Mouse (Mus musculus) hindbrain, embryonic 12.5 days (tissue): Measurements from ENCODE around the gene Fgd5. TPM values are rescaled to one million over a fixed set of nuclear protein-coding genes. Genes with fewer than 3 reads are reported as not detected.

Experiments
- ATAC-seq: fragments of 200-750 bp; cut with Nextera tagmentation; 2 replicates; pipeline ENCODE4 v1.8.0; 2017; ENCODE audit warnings: moderate TSS enrichment; ENCODE audit not compliant: low FRiP score
- H3K27ac ChIP-seq: fragments of 300-500 bp; sonication (generic); 2 replicates; pipeline ENCODE4 v1.5.1; 2016; ENCODE audit warnings: mild to moderate bottlenecking
- H3K27me3 ChIP-seq: fragments of 300-500 bp; sonication (generic); 2 replicates; pipeline ENCODE4 v1.6.1; 2016; ENCODE audit warnings: mild to moderate bottlenecking
- H3K36me3 ChIP-seq: fragments of 300-500 bp; sonication (generic); 2 replicates; pipeline ENCODE4 v1.6.1; 2016; ENCODE audit warnings: mild to moderate bottlenecking
- H3K4me1 ChIP-seq: fragments of 300-500 bp; sonication (generic); 2 replicates; pipeline ENCODE4 v1.6.1; 2016
- H3K4me2 ChIP-seq: fragments of 300-500 bp; sonication (generic); replicated peaks from 2 replicates; pipeline ENCODE4 v1.6.1; 2016; ENCODE audit warnings: mild to moderate bottlenecking
- H3K4me3 ChIP-seq: fragments of 300-500 bp; sonication (generic); 2 replicates; pipeline ENCODE4 v1.5.1; 2016; ENCODE audit warnings: mild to moderate bottlenecking
- H3K9ac ChIP-seq: fragments of 300-500 bp; sonication (generic); 2 replicates; pipeline ENCODE4 v1.6.1; 2016; ENCODE audit warnings: mild to moderate bottlenecking, moderate library complexity
- H3K9me3 ChIP-seq: fragments of 300-500 bp; sonication (generic); replicated peaks from 2 replicates; pipeline ENCODE4 v1.6.1; 2016; ENCODE audit warnings: mild to moderate bottlenecking
- whole genome bisulfite sequencing: fragments of 180-500 bp; shearing (Covaris S2); methylation state at CpG from one replicate; pipeline ENCODE4 v1.1.7; 2016; 5-methylcytosine and 5-hydroxymethylcytosine counted together
- polyA plus RNA-seq: library from polyadenylated mRNA; unstranded; fragments of >200 nt; fragmentation: Nextera tagmentation; extraction: Ambion mirVana; gene quantifications from 2 replicates; pipeline ENCODE4 v1.2.1, GENCODE M21; 2016

The Fgd5 gene
- polyA plus RNA-seq, 1 experiment from 2014 or later = 13.3 TPM

DNA sequence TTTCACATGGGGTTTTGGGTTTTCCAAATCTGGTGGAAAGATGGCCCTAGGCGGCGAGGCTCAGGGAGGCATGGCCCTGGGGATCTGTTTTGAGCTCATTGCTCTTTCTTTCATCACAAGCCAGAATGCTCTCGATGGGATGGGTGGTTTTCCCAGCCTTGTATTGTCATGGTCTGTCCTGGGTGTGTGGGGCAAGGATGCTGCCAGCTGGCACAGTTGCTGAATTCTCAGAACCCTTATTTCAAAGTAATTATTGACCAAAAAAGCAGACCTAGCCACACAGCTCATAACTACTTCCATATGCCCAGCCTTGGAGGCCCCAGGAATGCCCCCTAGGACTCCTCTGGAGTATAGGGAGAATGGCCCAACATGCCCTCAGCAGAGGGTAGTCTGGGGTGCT is 34.9 kb downstream of the Fgd5 start:
- Histone ChIP-seq H3K36me3 (no peaks in the 10 kb centered on the region), H3K4me2 (no peak overlapping the region), H3K9me3 (no peaks in the 10 kb centered on the region), H3K27ac (no peak overlapping the region), H3K27me3 (no peaks in the 10 kb centered on the region), H3K9ac (no peak overlapping the region), H3K4me3 (no peak overlapping the region), H3K4me1 (peaks cover 9% of the 10 kb centered on the region; the same call in 1 of the 2 replicates)
- 81% methylated on average over 3 of the region's 3 CpGs for WGBS
- ATAC-seq = no peak

DNA sequence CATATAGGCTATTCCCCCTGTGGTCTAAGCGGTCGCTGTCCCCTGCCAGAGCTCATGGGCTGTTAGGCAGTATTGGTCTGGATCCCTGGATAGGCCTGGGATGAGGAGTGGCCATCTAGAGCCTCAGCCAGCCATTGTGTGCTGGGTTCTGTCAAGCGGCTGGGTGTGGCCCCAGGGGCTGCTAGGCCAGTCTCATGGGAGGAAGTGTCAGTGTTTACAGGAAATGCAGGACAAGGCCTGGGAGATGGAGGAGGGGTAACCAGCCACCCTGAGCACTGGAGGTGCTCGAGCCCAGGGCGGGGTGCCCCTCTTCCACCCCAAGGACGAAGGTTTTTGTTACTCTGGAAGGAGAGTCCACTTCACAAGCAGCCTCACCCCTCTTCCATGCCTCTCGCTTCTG is 36.3 kb downstream of the Fgd5 start:
- no peaks in the 10 kb centered on the region for H3K27me3 ChIP-seq
- no peak overlapping the region for H3K9ac ChIP-seq
- ATAC-seq = no peak
- no peaks in the 10 kb centered on the region for H3K9me3 ChIP-seq
- no peak overlapping the region for H3K4me2 ChIP-seq
- H3K36me3 ChIP-seq = no peaks in the 10 kb centered on the region
- no peaks in the 10 kb centered on the region for H3K4me1 ChIP-seq
- H3K4me3 ChIP-seq = no peak overlapping the region
- 81% methylated on average over 7 of the region's 7 CpGs for WGBS
- no peak overlapping the region for H3K27ac ChIP-seq

DNA sequence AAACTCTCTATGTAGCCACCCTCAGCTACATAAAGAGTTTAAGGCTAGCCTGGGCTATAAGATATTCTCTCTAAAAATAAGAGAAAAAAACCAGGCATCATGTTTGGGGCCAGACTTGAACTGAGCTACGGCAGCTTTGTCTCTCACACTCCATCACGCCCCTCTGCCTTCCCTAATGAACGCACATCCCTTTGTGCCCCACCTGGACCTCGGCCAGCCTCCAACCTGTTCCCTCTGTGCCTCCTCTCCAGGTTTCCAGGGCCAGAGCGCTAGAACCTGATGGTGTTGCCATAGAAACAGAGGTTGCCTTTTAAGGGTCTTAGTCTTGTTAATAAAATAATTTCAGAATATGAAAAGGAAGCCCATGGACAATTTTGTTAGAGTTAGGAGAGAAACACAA is 37.2 kb downstream of the Fgd5 start:
- 76% methylated on average over 5 of the region's 5 CpGs for WGBS
- no peak overlapping the region for H3K4me3 ChIP-seq
- no peak for ATAC-seq

DNA sequence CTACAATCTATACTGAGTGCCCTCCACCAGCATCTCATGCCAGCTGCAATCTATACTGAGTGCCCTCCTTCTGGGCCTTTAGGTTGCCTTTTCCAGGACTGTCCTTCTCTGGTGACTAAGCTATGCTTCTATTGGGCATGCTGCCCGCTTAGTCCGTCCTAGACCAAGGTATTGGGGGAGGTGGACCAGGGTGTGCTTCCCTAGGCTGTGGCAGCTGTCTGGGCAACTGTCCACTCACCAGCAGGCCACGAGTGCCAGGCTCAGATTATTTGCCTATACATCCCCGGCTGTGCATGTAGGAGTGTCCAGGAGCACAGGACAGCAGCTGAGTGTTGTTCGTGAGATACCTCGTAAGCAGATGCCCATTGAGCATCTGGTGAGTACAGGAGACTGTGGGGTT is 38.1 kb downstream of the Fgd5 start:
- H3K27me3 ChIP-seq = no peaks in the 10 kb centered on the region
- no peaks in the 10 kb centered on the region for H3K9me3 ChIP-seq
- H3K4me3 ChIP-seq = no peak overlapping the region
- H3K36me3 ChIP-seq = no peaks in the 10 kb centered on the region
- no peak overlapping the region for H3K4me2 ChIP-seq
- ATAC-seq = no peak
- 88% methylated on average over 6 of the region's 6 CpGs for WGBS
- no peak overlapping the region for H3K9ac ChIP-seq
- no peak overlapping the region for H3K27ac ChIP-seq
- no peaks in the 10 kb centered on the region for H3K4me1 ChIP-seq

More for the DNA sequence above, 37.2 kb downstream of the Fgd5 start:
- H3K36me3 ChIP-seq = no peaks in the 10 kb centered on the region
- H3K9me3 ChIP-seq = no peaks in the 10 kb centered on the region
- H3K9ac ChIP-seq = no peak overlapping the region
- H3K4me2 ChIP-seq = no peak overlapping the region
- no peaks in the 10 kb centered on the region for H3K4me1 ChIP-seq
- H3K27me3 ChIP-seq = no peaks in the 10 kb centered on the region
- no peak overlapping the region for H3K27ac ChIP-seq

DNA sequence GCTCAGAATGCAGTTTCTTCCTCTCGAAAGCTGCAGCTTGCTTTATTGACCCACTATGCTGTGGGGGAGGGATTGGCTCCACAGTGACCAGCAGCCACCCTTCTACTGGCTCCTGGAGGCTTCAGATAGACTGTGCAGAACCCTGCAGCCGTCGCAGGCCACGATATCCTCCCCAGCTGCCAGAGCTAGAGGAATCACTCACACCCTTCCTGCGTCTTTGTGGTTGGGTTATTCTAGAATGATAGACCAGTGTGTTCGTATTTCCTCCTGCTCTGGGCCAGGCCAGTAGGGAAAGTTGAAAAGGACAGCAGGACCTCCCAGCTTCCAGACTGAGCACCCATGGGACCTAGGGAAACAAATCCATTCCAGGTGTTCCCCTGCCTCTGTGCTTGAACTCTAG is 39.7 kb downstream of the Fgd5 start:
- no peak for ATAC-seq
- no peak overlapping the region for H3K9ac ChIP-seq
- no peaks in the 10 kb centered on the region for H3K36me3 ChIP-seq
- H3K4me3 ChIP-seq = no peak overlapping the region
- no peaks in the 10 kb centered on the region for H3K9me3 ChIP-seq
- WGBS = 71% methylated on average over 6 of the region's 6 CpGs
- no peak overlapping the region for H3K27ac ChIP-seq
- H3K4me1 ChIP-seq = no peaks in the 10 kb centered on the region
- no peaks in the 10 kb centered on the region for H3K27me3 ChIP-seq
- H3K4me2 ChIP-seq = no peak overlapping the region

DNA sequence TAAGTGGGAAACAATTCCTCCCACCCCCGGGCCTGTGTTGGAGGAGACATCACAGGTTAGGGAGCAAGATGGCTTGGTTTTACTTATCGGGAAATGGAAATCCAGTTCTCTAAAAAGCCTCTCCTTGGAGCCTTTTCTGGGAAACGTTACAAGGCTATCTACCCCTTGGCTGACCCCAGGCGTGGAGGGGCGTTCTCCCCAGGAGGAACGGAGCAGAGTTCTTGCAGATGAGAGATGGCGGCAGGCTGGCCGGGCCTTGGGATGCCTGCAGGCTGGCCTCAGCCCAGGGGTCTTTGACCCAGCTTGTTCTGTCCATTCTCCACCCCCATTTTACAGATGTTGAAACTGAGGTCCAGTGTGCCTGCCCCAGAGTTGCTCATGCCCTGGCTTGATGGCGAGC is 42.4 kb downstream of the Fgd5 start:
- Histone ChIP-seq H3K27me3 (no peaks in the 10 kb centered on the region), H3K27ac (no peak overlapping the region), H3K36me3 (no peaks in the 10 kb centered on the region), H3K4me1 (no peaks in the 10 kb centered on the region), H3K9me3 (no peaks in the 10 kb centered on the region), H3K9ac (no peak overlapping the region), H3K4me2 (no peak overlapping the region), H3K4me3 (no peak overlapping the region)
- WGBS = 93% methylated on average over 9 of the region's 9 CpGs
- no peak for ATAC-seq

DNA sequence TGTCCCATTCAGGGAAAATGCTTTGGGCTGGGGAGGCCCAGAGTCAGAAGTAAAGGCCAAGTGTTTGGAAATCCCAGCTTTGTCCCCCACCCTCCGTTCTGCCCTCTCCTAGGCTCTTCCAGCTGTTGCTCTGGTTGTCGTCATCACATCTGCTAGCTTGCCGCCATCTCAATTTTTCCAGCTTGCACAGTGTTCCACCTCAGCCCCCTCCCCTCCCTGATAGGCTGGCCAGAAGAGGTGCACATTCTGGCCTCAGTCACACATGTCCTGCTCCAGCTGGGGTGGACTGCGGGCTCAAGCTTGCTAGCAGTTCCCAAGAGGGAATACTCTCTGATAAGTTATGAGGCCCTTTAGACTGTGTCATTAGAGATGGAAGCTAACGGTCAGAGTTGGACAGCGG is 42.8 kb downstream of the Fgd5 start:
- ATAC-seq = no peak

DNA sequence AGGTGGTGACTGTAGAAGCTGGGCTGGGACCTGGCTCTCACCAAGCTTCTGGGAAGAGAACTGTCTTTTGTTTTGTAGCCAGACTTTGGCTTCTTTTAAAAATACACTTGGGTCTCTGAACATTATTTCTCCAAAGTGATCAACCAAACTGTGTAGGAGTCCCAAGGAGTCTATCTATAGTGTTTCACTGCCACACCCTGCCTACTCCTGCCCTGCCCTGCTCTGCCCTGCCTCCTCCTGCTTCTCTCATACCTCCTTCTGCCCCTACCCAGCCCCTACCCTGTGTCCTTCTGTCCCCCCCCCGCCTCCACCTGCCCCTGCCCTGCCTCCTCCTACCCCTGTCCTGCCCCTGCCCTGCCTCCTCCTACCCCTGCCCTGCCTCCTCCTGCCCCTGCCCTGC is 46.6 kb downstream of the Fgd5 start:
- H3K4me2 ChIP-seq = no peak overlapping the region
- no peak for ATAC-seq
- no peaks in the 10 kb centered on the region for H3K27me3 ChIP-seq
- H3K9me3 ChIP-seq = no peaks in the 10 kb centered on the region
- no peak overlapping the region for H3K27ac ChIP-seq
- no peak overlapping the region for H3K9ac ChIP-seq
- no peaks in the 10 kb centered on the region for H3K4me1 ChIP-seq
- no CpG with 5 or more reads among the region's 1 CpGs for WGBS
- H3K4me3 ChIP-seq = no peak overlapping the region
- H3K36me3 ChIP-seq = no peaks in the 10 kb centered on the region

More for the DNA sequence above, 42.8 kb downstream of the Fgd5 start:
- Histone ChIP-seq H3K4me1 (no peaks in the 10 kb centered on the region), H3K27ac (no peak overlapping the region), H3K27me3 (no peaks in the 10 kb centered on the region), H3K9ac (no peak overlapping the region), H3K9me3 (no peaks in the 10 kb centered on the region), H3K4me3 (no peak overlapping the region), H3K36me3 (no peaks in the 10 kb centered on the region), H3K4me2 (no peak overlapping the region)
- WGBS = 83% methylated on average over 6 of the region's 6 CpGs

DNA sequence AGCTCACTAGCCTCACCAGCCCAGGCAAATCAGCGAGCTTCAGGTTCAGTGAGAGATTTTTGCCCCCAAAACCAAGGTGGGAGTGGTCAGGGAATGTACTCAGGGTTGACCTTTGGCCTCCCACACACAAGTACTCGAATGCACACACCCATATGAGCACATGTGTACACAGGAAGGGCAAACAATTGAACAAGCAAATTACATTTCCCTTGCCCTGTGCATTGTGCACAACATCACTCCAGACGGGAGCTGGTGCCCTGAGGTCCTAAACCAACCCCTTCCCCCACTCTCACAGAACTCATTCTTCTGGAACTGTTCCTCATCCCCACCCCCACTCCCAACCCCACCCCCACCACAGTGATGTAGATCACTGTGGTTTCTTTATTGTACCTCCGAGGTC is 48.7 kb downstream of the Fgd5 start:
- H3K9me3 ChIP-seq = no peaks in the 10 kb centered on the region
- 79% methylated on average over 4 of the region's 4 CpGs for WGBS
- H3K27me3 ChIP-seq = no peaks in the 10 kb centered on the region
- no peak for ATAC-seq
- no peak overlapping the region for H3K4me2 ChIP-seq
- H3K9ac ChIP-seq = no peak overlapping the region
- no peaks in the 10 kb centered on the region for H3K4me1 ChIP-seq
- H3K27ac ChIP-seq = no peak overlapping the region
- H3K4me3 ChIP-seq = no peak overlapping the region
- no peaks in the 10 kb centered on the region for H3K36me3 ChIP-seq

DNA sequence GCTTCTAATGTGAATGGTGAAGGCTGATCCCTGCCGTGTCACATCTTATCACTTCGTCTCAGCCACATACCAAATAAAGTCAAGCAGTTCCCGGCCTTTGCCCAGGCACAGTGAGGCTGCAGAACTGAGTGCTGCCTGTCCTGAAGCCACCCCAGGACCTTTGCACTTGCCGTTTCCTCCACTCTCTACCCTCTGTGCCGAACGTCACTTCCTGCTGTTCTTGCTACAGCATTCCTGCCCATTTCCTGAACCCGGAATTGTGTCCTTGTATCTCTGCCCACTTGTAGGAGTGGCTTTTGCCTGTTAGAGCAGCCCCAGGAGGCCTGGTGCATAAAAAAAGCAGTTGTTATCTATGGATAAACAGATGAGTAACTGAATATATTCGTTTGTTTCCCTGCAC is 52.0 kb downstream of the Fgd5 start:
- H3K9ac ChIP-seq = no peak overlapping the region

DNA sequence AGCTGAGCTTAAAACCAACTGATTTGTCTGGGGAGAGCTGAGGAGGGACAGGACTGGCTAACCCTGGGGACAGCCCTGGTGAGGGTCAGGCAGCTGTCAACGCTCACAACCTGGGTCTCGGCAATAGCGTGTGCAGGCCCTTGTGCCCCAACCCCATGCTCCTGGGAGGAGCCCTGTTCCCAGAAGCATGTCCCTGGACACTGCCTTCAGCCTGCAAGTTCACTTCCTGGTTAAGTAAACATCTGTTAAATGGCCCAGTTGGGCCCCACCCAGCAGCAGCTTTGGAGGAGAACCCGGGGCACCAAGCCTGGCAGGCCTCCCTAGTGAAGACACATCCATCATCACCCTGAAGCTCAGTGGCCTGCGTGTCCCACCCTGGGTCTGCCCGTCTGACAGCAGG is 56.0 kb downstream of the Fgd5 start:
- H3K36me3 ChIP-seq = no peaks in the 10 kb centered on the region
- 57% methylated on average over 6 of the region's 6 CpGs for WGBS

More for the DNA sequence above, 52.0 kb downstream of the Fgd5 start:
- no peaks in the 10 kb centered on the region for H3K9me3 ChIP-seq
- 79% methylated on average over 8 of the region's 8 CpGs for WGBS
- no peak overlapping the region for H3K27ac ChIP-seq
- H3K4me1 ChIP-seq = peaks cover 4% of the 10 kb centered on the region; the same call in 1 of the 2 replicates
- H3K27me3 ChIP-seq = no peaks in the 10 kb centered on the region
- H3K4me2 ChIP-seq = no peak overlapping the region
- H3K4me3 ChIP-seq = no peak overlapping the region
- no peaks in the 10 kb centered on the region for H3K36me3 ChIP-seq
- ATAC-seq = no peak

DNA sequence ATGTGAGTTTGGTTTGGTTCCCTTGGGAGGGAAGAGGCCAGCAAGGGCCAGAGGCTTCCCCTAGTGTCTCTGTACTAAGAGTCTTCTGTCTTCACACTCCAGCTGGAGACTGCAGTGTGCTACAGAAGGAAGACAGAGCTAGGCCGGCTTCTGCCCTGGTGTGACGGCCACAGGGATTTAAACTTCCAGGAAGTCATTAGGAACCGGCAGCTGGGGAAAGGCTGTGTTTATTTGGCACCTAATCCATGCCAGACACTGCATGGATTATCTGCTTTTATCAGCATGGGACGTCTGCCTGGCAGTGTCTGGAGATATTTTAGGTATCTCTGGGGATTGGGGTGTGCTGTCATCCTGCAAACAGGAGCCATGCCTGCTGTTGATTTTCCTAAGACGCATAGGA is 57.7 kb downstream of the Fgd5 start:
- H3K4me2 ChIP-seq = no peak overlapping the region
- H3K9ac ChIP-seq = no peak overlapping the region
- H3K36me3 ChIP-seq = no peaks in the 10 kb centered on the region
- no peaks in the 10 kb centered on the region for H3K9me3 ChIP-seq
- H3K4me3 ChIP-seq = no peak overlapping the region
- H3K4me1 ChIP-seq = peaks cover 4% of the 10 kb centered on the region; the same call in 1 of the 2 replicates
- H3K27me3 ChIP-seq = no peaks in the 10 kb centered on the region
- H3K27ac ChIP-seq = no peak overlapping the region
- ATAC-seq = no peak
- 70% methylated on average over 5 of the region's 5 CpGs for WGBS

More for the DNA sequence above, 56.0 kb downstream of the Fgd5 start:
- Histone ChIP-seq H3K9ac (no peak overlapping the region), H3K4me3 (no peak overlapping the region), H3K4me2 (no peak overlapping the region), H3K9me3 (no peaks in the 10 kb centered on the region), H3K27ac (no peak overlapping the region), H3K4me1 (peaks cover 4% of the 10 kb centered on the region; the same call in 1 of the 2 replicates), H3K27me3 (no peaks in the 10 kb centered on the region)
- no peak for ATAC-seq

DNA sequence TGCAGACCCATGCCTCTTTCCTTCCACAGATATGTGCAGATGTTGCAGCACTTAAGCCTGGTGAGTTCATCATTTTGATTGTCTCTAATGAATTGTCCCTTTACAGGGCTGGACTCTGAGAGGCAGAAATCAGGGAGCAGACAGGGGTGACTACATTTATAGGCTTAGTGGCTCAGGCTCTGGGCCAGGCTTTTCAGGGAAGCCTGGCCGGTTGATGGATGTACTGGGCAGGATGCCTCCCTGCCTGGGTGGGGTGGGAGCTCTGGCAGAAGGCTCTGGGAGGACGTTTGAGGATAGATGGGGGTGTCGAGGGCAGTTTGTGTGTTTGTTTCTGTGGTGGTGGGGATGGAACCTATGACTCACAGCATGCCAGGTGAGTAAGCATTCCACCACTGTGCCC is 59.5 kb downstream of the Fgd5 start:
- no peak overlapping the region for H3K4me3 ChIP-seq
- no peak for ATAC-seq
- H3K9me3 ChIP-seq = no peaks in the 10 kb centered on the region
- no peaks in the 10 kb centered on the region for H3K36me3 ChIP-seq
- WGBS = 80% methylated on average over 3 of the region's 3 CpGs
- no peak overlapping the region for H3K4me2 ChIP-seq
- H3K9ac ChIP-seq = no peak overlapping the region
- H3K27me3 ChIP-seq = no peaks in the 10 kb centered on the region
- H3K4me1 ChIP-seq = peaks cover 4% of the 10 kb centered on the region; the same call in 1 of the 2 replicates
- no peak overlapping the region for H3K27ac ChIP-seq
